Mouse (Mus musculus) erythroblast, embryonic 14.5 days (primary cell): Measurements from ENCODE around the gene Trim63.

Source experiments
- GATA1 ChIP-seq: IDR thresholded peaks from 2 replicates; pipeline ENCODE4 v1.6.1; 2012; ENCODE audit warnings: low read length, inconsistent platforms, mixed read lengths
- TAL1 ChIP-seq: IDR thresholded peaks from 3 replicates; pipeline ENCODE4 v1.6.1; 2012; ENCODE audit warnings: low read length, inconsistent platforms, mixed read lengths

DNA sequence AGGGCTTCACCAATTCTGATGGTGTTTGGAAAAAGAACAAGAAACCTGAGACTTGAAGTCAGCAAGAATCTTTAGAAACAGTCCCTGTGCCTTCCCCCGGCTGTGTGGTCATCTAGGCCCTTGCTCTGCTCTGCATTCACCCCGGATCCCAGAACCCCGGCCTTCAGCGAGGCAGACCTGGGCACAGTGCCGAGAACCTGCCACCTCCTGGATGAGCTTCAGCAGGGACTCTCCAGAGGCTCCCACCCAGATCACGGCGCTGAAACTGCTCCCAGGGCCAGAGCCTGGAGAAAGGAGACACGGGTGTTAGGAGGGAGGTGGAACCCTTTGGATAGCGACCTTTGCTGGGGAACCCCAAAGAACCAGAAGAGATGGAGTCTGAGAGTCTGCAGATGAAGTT lies 47.2 kb downstream of the Trim63 start:
- TF ChIP-seq TAL1 (no peak), GATA1 (no peak)
